Mouse (Mus musculus) activated CD4-positive, CD25-positive, alpha-beta regulatory T cell, adult 9 weeks (primary cell): ENCODE results near the gene Lck. TPM values are rescaled to one million over a fixed set of nuclear protein-coding genes. Genes with fewer than 3 reads are reported as not detected.

Experiments
- polyA plus RNA-seq: library from polyadenylated mRNA; unstranded; fragments of 100-300 nt; shearing (Covaris generic); gene quantifications from one replicate; pipeline ENCODE4 v1.2.1, GENCODE M21; 2017

Gene Lck
- polyA plus RNA-seq: 1,657 TPM

DNA sequence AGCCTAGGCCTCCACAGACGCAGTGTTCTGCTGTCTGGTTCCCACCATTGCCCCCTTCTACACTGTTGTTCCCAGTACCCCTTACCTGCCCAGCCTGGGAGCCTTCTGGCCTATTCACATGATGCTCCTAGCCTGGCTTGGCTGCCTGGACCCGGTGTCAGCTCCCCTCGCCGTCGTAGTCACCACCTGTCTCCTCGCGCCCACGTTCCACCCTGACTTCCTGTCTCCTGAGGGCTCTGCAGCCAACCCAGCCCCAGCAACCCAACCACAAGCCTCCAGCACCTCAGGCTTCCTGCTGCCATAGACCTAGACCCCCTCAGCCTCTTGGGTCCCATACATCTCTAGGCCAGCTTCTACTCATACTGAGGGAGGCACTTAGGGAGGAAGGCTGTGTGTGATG, at the start of gene Lck:
Lck (minus strand) TSS at position 212 of the 400 bp plus-strand sequence.

DNA sequence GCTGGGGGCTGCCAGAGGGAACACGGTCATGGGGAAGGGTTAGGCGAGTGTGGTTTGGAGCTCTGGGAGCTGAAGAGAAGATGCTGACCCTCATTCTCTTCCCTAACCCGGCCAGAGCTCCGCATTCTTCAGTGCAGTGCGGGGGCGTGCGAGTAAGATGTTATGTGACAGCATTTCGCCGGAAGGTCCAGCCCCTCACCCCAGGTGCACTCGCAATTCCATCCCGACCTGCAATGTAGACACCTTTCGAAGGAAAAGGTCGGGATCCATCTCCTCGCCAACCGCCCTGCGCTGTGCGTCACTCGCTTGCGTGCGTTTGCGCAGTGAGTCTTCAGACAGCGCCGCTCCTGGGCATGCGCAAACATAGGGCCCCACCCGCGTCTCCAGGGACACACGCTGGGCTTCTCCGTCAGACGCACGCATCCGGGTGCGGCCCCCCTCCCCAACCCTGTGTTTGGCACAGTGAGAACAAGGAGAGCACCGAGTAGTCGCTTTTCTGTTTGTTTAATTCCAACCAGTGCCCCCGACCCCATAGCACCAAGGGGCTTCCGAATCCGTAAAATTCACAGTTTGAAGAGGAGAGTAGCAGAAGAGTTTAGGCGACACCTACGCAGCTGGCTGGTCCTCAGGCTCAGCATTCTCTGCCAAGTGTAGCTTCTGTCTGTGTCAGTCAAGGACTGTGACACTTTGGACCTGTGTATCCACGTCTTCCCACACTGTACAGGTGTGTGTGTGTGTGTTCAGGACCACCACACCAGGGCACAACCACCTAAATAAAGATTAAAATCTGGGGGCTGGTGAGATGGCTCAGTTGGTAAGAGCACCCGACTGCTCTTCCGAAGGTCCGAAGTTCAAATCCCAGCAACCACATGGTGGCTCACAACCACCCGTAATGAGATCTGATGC, 45.6 kb upstream of the Lck start, which contains the start of gene Iqcc:
Iqcc (minus strand) TSS at position 314 of the 906 bp plus-strand sequence.

DNA sequence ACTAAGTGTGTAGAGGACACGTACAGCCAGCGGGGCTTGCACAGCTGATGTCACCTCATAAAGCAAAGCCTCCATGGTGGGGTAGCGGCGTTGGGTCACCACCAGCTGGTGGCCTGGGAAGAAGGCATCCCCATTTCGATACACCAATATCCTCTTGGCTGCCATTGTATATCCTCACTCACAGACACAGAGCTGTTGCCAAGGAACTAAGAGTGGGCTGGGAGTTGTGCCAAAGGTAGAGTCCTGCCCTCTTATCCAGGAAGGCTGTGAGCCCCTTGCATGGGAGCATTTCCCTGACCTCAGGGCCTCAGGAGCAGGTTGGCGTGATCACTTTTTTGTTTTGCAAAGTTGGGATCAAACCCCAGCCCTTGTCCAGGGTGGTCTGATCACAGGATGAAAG, 40.7 kb upstream of the Lck start, which contains the start of gene Dcdc2b:
Dcdc2b (minus strand) TSS at position 165 of the 400 bp plus-strand sequence.

DNA sequence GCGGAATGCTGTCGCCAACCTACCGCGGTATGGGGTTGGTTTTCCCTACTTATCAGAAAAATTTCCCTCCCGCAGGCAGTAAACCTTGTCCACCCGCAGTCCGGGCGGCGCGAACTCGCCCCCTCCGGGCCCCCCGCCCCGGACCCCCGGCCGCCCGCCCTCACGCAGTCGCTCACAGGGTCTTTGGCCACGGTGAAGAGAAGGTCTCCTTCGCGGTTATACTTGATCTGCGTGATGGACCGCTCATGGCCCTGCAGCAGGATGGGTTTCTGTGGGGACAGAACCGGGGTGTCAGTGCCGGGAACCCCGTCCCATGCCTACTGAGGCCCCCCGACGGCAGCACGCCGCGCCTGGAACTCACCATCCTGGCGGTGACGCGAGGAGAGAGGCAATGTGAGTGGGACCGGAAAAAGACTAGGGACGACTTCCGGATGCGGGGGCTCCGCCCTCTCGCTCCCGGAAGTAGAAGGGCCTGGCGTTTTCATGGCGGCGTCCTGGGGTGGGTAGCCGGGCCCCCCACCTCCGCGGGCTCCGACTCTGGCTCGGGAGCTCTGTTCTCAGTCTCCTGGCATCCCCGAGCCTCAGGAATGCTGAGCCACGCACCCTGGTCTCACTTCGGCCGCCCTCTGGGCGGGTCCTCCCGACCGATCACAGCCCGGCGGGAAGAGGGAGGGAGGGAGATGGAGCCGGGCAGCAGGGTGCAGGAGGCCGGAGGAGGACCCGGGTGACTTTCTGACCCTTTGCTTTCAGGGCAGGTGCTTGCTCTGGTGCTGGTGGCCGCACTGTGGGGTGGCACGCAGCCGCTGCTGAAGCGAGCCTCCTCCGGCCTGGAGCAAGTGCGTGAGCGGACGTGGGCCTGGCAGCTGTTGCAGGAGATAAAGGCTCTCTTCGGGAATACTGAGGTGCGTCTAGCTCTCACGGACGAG, 27.1 kb upstream of the Lck start, which contains the start of the genes Eif3i and Tmem234:
Eif3i (minus strand) TSS at position 416 of the 926 bp plus-strand sequence.
Tmem234 (plus strand) TSS at position 436 of the 926 bp plus-strand sequence.

DNA sequence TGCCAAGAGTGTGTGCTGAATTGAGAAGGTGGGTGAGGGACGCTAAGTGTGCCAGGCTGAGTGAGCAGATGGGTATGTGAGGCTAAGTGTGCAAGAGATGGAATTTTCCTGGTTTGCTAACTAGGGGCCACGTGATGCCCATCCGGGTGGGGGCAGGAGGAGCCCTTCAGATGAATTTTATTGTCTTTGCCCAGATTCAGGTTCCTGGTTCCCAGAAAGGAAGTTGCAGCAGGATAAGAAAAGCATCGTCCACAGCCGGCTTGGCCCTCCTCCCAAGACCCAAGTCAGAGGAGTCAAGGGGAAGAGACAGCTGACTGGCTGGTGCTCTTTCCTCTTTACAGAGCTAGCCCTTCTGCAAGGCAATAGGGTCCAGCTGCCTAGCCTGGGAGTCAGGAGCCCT, 5.0 kb upstream of the Lck start, which contains the start of gene Fam167b:
Fam167b (minus strand) TSS at position 84 of the 400 bp plus-strand sequence.

DNA sequence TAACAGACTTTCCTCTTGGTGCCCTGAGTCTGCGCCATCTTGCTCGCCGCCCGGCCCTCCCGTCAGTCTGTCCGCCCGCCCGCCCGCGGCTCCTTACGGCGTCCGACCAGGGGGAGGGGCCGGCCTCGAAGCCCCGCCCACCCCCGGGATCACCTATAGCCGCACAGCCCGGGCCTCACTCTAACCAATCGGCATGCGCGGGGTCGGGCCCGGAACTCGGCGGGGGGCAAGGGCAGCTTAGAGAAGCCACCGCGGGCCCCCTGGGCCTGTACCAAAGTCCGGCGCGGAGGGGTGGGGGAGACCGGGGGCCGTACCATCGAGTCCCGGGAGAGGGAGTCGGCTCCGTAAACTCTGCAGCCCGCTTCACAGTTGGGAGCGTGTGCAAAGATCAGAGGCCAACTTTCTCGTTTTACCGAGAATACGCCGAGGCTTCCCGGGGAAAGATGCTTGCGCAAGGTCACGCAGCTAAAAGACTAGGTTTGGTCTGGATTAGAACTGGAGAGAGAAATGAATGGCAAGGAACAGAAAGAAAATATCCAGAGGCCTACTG, 30.8 kb downstream of the Lck start, which contains the start of gene Hdac1:
Hdac1 (minus strand) TSS at position 122 of the 550 bp plus-strand sequence.

DNA sequence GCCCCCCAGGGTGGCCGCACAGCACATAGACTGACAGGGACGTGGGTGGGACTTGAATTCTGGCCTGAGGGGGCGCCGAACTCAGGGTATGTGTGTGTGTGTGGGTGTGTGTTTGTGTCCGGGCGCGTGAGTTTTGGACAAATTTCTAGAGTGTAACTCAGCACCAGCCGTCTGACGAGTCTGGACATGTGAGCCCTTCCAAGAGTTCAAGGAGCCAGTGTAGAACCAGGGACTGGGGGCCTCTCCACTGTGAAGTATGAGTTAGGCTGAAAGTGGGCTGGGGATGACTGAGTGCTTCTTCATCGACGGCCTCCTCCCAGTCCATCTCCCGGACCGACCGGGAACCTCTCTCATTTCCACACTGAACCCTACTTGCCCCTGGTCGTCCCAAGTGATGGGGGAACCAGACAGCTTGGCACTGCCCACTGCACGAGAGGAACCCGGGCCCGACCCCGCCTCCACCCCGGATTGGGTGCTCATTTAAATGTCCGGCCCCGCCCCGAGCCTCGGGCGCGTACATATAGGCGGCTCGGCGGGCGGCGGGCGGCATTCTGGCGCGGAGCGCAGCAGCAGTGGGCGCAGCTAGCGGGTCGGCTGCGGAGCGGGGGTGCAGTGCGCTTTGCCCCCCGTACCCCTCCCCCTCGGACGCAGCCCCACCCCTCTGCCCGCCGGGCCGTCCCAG, 60.2 kb downstream of the Lck start, which contains the start of gene Marcksl1:
Marcksl1 (plus strand) TSS at position 496 of the 682 bp plus-strand sequence.

Other genes with a start within 250 kb of the Lck start
- 389 TPM for gene Rbbp4, start 238.3 kb downstream of the Lck start, polyA plus RNA-seq
- 84.4 TPM for gene Zbtb8os, start 237.9 kb downstream of the Lck start, polyA plus RNA-seq
- gene Zbtb8a, start 195.5 kb downstream of the Lck start, polyA plus RNA-seq: 8.7 TPM
- 0.09 TPM for gene Zbtb8b, start 132.8 kb downstream of the Lck start, polyA plus RNA-seq
- 41.7 TPM for gene Bsdc1, start 112.1 kb downstream of the Lck start, polyA plus RNA-seq
- gene Tssk3, start 82.6 kb downstream of the Lck start, polyA plus RNA-seq: not detected
- gene Fam229a, start 82.5 kb downstream of the Lck start, polyA plus RNA-seq: not detected
- gene Marcksl1, start 60.1 kb downstream of the Lck start, polyA plus RNA-seq: 11.7 TPM
- 359 TPM for gene Hdac1, start 30.9 kb downstream of the Lck start, polyA plus RNA-seq
- not detected for gene Fam167b, start 4.9 kb upstream of the Lck start, polyA plus RNA-seq
- 207 TPM for gene Eif3i, start 27.0 kb upstream of the Lck start, polyA plus RNA-seq
- gene Tmem234, start 27.0 kb upstream of the Lck start, polyA plus RNA-seq: 247 TPM
- 6.0 TPM for gene Dcdc2b, start 40.6 kb upstream of the Lck start, polyA plus RNA-seq
- gene Iqcc, start 45.5 kb upstream of the Lck start, polyA plus RNA-seq: 45.5 TPM
- gene Ccdc28b, start 50.3 kb upstream of the Lck start, polyA plus RNA-seq: 41.1 TPM
- 94.7 TPM for gene Txlna, start 67.4 kb upstream of the Lck start, polyA plus RNA-seq
- gene Kpna6, start 99.1 kb upstream of the Lck start, polyA plus RNA-seq: 25.9 TPM
- gene Tmem39b, start 123.2 kb upstream of the Lck start, polyA plus RNA-seq: 20.8 TPM
- gene Khdrbs1, start 168.7 kb upstream of the Lck start, polyA plus RNA-seq: 35.5 TPM
- 256 TPM for gene Ptp4a2, start 237.6 kb upstream of the Lck start, polyA plus RNA-seq